Mouse (Mus musculus) lung, postnatal 4 days (tissue): ENCODE results near the gene Bcas3.

Experiments
- DNase-seq, 2 experiments: peaks; one replicate each; pipeline ENCODE4 v3.0.0; 2021

The Bcas3 gene

GRCm38 (mm10) chr11:85380046-85380445 is 27.1 kb downstream of the Bcas3 start:
- no peak for DNase-seq

GRCm38 (mm10) chr11:85382055-85382454 is 29.1 kb downstream of the Bcas3 start:
- DNase-seq = peak; percentile 82 to 84

GRCm38 (mm10) chr11:85383975-85384821 is 31.2 kb downstream of the Bcas3 start:
- DNase-seq = peak; percentile 39 to 82

GRCm38 (mm10) chr11:85392179-85392863 is 39.4 kb downstream of the Bcas3 start:
- DNase-seq = peak; percentile 55 to 69

GRCm38 (mm10) chr11:85392864-85393220 is 39.9 kb downstream of the Bcas3 start:
- DNase-seq = peak; percentile 13 to 24

- DNase-seq = peak; percentile 32 to 36
These were observed 41.0 kb downstream of the Bcas3 start for GRCm38 (mm10) chr11:85393990-85394389.

GRCm38 (mm10) chr11:85395361-85395760 is 42.4 kb downstream of the Bcas3 start:
- DNase-seq = no peak

GRCm38 (mm10) chr11:85406531-85406930 is 53.6 kb downstream of the Bcas3 start:
- DNase-seq = no peak

GRCm38 (mm10) chr11:85407700-85408099 is 54.7 kb downstream of the Bcas3 start:
- no peak for DNase-seq

GRCm38 (mm10) chr11:85412319-85412718 is 59.4 kb downstream of the Bcas3 start:
- DNase-seq = no peak

GRCm38 (mm10) chr11:85414476-85414875 is 61.5 kb downstream of the Bcas3 start:
- no peak for DNase-seq

GRCm38 (mm10) chr11:85427353-85427752 is 74.4 kb downstream of the Bcas3 start:
- no peak for DNase-seq

- peak; percentile 9 to 38 for DNase-seq
These were observed 75.3 kb downstream of the Bcas3 start for GRCm38 (mm10) chr11:85428227-85428626.

- no peak for DNase-seq
These were observed 77.9 kb downstream of the Bcas3 start for GRCm38 (mm10) chr11:85430743-85431448.

GRCm38 (mm10) chr11:85447375-85447774 is 94.4 kb downstream of the Bcas3 start:
- DNase-seq = no peak

- no peak for DNase-seq
These were observed 100.8 kb downstream of the Bcas3 start for GRCm38 (mm10) chr11:85453598-85454304.

- no peak for DNase-seq
These were observed 101.3 kb downstream of the Bcas3 start for GRCm38 (mm10) chr11:85454305-85454682.

GRCm38 (mm10) chr11:85461536-85461935 is 108.6 kb downstream of the Bcas3 start:
- no peak for DNase-seq

GRCm38 (mm10) chr11:85469526-85469925 is 116.6 kb downstream of the Bcas3 start:
- peak in 1 of 2 experiments; percentile 70 for DNase-seq

- DNase-seq = no peak
These were observed 117.5 kb downstream of the Bcas3 start for GRCm38 (mm10) chr11:85470508-85470907.

- DNase-seq = peak in 1 of 2 experiments; percentile 39
These were observed 121.4 kb downstream of the Bcas3 start for GRCm38 (mm10) chr11:85474326-85474725.

- peak; percentile 28 to 34 for DNase-seq
These were observed 129.9 kb downstream of the Bcas3 start for GRCm38 (mm10) chr11:85482737-85483467.
